Mouse (Mus musculus) layer of hippocampus, adult 8-10 months (tissue): ENCODE data around the gene 4932414N04Rik. TPM values are rescaled to one million over a fixed set of nuclear protein-coding genes. Genes with fewer than 3 reads are reported as not detected.

ENCODE experiments used
- total RNA-seq, 4 experiments: library from RNA; stranded (reverse); gene quantifications; 2 replicates each; pipeline ENCODE4 v1.2.4; 2022

The 4932414N04Rik gene
- total RNA-seq, 4 experiments from 2014 or later, result not detected

Other genes starting within 250 kb of the 4932414N04Rik start
- gene Stk39, start 184.2 kb upstream of the 4932414N04Rik start, total RNA-seq, result 10 to 100 TPM; 66.7 to 76.9 (median 76.1) TPM
- gene 4933409G03Rik, start 74.1 kb upstream of the 4932414N04Rik start, total RNA-seq, result not detected
- gene Cers6, start 205.0 kb downstream of the 4932414N04Rik start, total RNA-seq, result 10 to 100 TPM; 78.4 to 93.3 (median 91.6) TPM